Mouse (Mus musculus) G1E (cell line): ENCODE data around the gene Sh3pxd2b.

Experiments used
- CTCF ChIP-seq: IDR thresholded peaks from 2 replicates; pipeline ENCODE4 v1.5.1; 2012; ENCODE audit warnings: low read depth, low read length, inconsistent platforms, mixed read lengths
- GATA1 ChIP-seq: IDR thresholded peaks from 2 replicates; pipeline ENCODE4 v1.6.1; 2012; ENCODE audit warnings: borderline replicate concordance, low read length, inconsistent platforms, mixed read lengths

DNA sequence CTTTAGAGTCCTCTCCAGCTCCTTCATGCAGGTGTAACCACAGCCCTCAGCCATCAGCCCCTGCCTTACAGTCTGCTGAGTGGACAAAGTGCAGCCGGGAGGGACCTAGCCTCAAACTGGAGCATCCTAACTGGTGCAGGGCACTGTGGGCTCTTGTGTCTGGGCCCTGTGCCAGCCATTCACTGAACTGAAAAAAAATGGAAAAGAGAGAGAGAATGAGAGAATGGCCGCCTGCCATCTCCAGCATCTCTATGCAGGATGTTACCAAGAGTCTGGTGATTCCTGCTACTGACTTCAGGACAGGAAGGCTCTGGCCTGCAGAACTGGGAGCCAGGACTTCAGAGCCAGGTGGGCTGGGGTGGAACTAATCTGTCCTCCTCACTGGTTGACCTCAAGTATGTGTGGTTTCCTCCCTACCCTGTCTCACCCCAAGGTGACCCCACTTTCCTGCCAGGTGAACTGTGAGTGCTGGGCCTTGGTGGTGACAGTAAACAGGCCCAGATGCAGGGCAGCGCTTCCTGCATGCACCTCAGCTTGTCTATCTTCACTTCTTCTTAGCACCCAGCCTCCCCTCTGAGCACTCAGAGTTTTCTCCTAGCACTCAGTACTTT is 16.1 kb downstream of the Sh3pxd2b start:
- TF ChIP-seq CTCF: no peak
- TF ChIP-seq GATA1: no peak
